23 mouse cellular contexts compared by ENCODE assay signal in genomic region chr2:76076047-76076446, GRCm38 (mm10).
"Had no signal": no experiment of that assay in that cellular context is flagged by ENCODE, and none has a peak within 500 bp of the region (broad histone marks: within the 10 kb centered on the region; RNA-seq: fewer than 3 reads in every experiment).

No protein-coding gene starts in this region.

- H3K36me3 ChIP-seq: heart, embryonic 13.5 days; heart, embryonic 15.5 days; hindbrain, embryonic 13.5 days; hindbrain, embryonic 15.5 days; limb, embryonic 12.5 days; liver, embryonic 13.5 days; liver, embryonic 15.5 days had no signal

- H3K4me3 ChIP-seq: heart, adult 2 months; heart, embryonic 13.5 days; heart, embryonic 15.5 days; hindbrain, embryonic 13.5 days; hindbrain, embryonic 15.5 days; limb, embryonic 12.5 days; liver, embryonic 13.5 days; liver, embryonic 15.5 days had no signal

- DNase-seq: forebrain, postnatal 0 days; gastrocnemius, postnatal 14 days; gastrocnemius, postnatal 36 days; heart, adult 11 months; heart, adult 2 months; heart, postnatal 14 days; heart, postnatal 36 days; layer of hippocampus, adult 9-11 months; layer of hippocampus, postnatal 36 days; left cerebral cortex, postnatal 4 days; liver; liver, embryonic 13.5 days; liver, postnatal 0 days had no signal

- H3K9me3 ChIP-seq: heart, embryonic 13.5 days; heart, embryonic 15.5 days; hindbrain, embryonic 13.5 days; hindbrain, embryonic 15.5 days; limb, embryonic 12.5 days; liver, embryonic 13.5 days; liver, embryonic 15.5 days had no signal

- H3K27me3 ChIP-seq: heart, embryonic 13.5 days; heart, embryonic 15.5 days; hindbrain, embryonic 15.5 days; liver, embryonic 13.5 days; liver, embryonic 15.5 days had no signal

- ATAC-seq: forebrain, postnatal 0 days; hindbrain, postnatal 0 days; intestine, embryonic 16.5 days; liver, postnatal 0 days had no signal

- H3K27ac ChIP-seq: heart, adult 2 months; heart, embryonic 13.5 days; heart, embryonic 15.5 days; hindbrain, embryonic 13.5 days; hindbrain, embryonic 15.5 days; hindbrain, postnatal 0 days; limb, embryonic 12.5 days; liver, embryonic 13.5 days; liver, embryonic 15.5 days had no signal

- H3K4me1 ChIP-seq: heart, embryonic 15.5 days; hindbrain, embryonic 13.5 days; hindbrain, embryonic 15.5 days; liver, embryonic 13.5 days; liver, embryonic 15.5 days had no signal

- H3K9ac ChIP-seq: forebrain, postnatal 0 days; heart, embryonic 13.5 days; heart, embryonic 15.5 days; hindbrain, embryonic 13.5 days; hindbrain, embryonic 15.5 days; limb, embryonic 12.5 days; liver, embryonic 13.5 days; liver, embryonic 15.5 days; liver, postnatal 0 days had no signal

- H3K4me2 ChIP-seq: heart, embryonic 11.5 days; heart, embryonic 13.5 days; heart, embryonic 15.5 days; hindbrain, embryonic 13.5 days; hindbrain, embryonic 15.5 days; limb, embryonic 12.5 days; liver, embryonic 11.5 days; liver, embryonic 13.5 days; liver, embryonic 15.5 days had no signal
